Mouse (Mus musculus) right cerebral cortex, postnatal 10 days (tissue): Measurements from ENCODE around the gene Clptm1l.

ENCODE experiments used
- DNase-seq, 2 experiments: peaks; one replicate each; pipeline ENCODE4 v3.0.0; 2021; ENCODE audit warnings: low spot score in 2 of 2

Clptm1l gene

DNA sequence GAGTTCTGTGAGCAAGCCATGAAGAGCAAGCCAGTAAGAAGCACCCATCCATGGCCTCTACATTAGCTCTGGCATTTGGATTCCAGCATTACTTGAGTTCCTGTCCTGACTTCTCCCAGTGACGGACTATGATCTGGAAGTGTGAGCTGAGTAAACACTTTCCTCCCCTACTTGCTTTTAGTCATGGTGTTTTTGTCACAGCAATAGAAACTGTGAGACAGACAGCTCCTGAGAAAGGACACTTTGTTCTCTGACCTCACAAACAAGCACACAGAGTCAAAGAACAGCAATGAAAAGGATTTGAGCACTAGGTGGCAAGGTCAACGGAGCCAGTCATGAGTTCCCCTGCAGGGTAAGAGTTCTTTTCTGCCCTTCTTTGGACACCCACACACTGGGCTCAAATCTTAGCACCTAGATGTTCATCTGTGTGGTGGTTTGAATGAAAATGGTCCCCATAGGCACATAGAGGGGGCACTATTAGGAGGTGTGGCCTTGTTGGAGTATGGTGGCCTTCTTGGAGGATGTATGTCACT is 56.4 kb downstream of the Clptm1l start:
- DNase-seq: no peak
